ENCODE assay signal across 8 mouse cellular contexts in genomic region chr2:162682674-162683073, GRCm38 (mm10). TPM values are rescaled to one million over a fixed set of nuclear protein-coding genes. Genes with fewer than 3 reads are reported as not detected.
DNase-seq lines count a peak whose midpoint lies in the region; ATAC-seq lines count a peak whose summit lies in the region.

No protein-coding gene starts in this region.

- H3K9ac ChIP-seq in forebrain, embryonic 11.5 days (ENCODE audit: low read length): no peak overlapping the region
- no peak overlapping the region for H3K9ac ChIP-seq in forebrain, embryonic 15.5 days (replicated peaks)

- H3K27ac ChIP-seq in forebrain, embryonic 11.5 days (ENCODE audit: low read depth, low read length): no peak overlapping the region
- H3K27ac ChIP-seq in forebrain, embryonic 15.5 days (replicated peaks): no peak overlapping the region
- H3K27ac ChIP-seq in embryonic facial prominence, embryonic 10.5 days (replicated peaks): no peak overlapping the region

- peak; percentile 67 for DNase-seq in forebrain, embryonic 11.5 days (ENCODE audit: low spot score)
- DNase-seq in thymus, postnatal 0 days (ENCODE audit: low spot score): peak; percentile 6
- no peak for DNase-seq in thymus, adult 18-20 months
- DNase-seq in embryonic facial prominence, embryonic 10.5 days (ENCODE audit: low spot score): peak; percentile 54
- DNase-seq in kidney, postnatal 14 days: peak; percentile 42
- DNase-seq in lung, postnatal 10 days: peak; percentile 44
- peak; percentile 9 for DNase-seq in testis, postnatal 14 days (ENCODE audit: low spot score)

- 12% methylated on average over 6 of the region's 6 CpGs for WGBS in forebrain, embryonic 11.5 days
- 14% methylated on average over 6 of the region's 6 CpGs for WGBS in forebrain, embryonic 15.5 days
- 14% methylated on average over 6 of the region's 6 CpGs for WGBS in embryonic facial prominence, embryonic 10.5 days

- no peaks in the 10 kb centered on the region for H3K27me3 ChIP-seq in forebrain, embryonic 11.5 days (ENCODE audit: control insufficient read depth, insufficient read depth, low read length)
- no peaks in the 10 kb centered on the region for H3K27me3 ChIP-seq in forebrain, embryonic 15.5 days
- H3K27me3 ChIP-seq in embryonic facial prominence, embryonic 10.5 days (replicated peaks; ENCODE audit: low read depth, poor library complexity, severe bottlenecking): no peaks in the 10 kb centered on the region

- H3K4me1 ChIP-seq in forebrain, embryonic 11.5 days (replicated peaks; ENCODE audit: control insufficient read depth, insufficient read depth, low read length): no peaks in the 10 kb centered on the region
- H3K4me1 ChIP-seq in forebrain, embryonic 15.5 days: no peaks in the 10 kb centered on the region
- H3K4me1 ChIP-seq in embryonic facial prominence, embryonic 10.5 days: no peaks in the 10 kb centered on the region

- 0 out of 2 replicates have a peak, but pooled peaks have one; percentile 51 for ATAC-seq in forebrain, embryonic 11.5 days (replicated peaks; ENCODE audit: low FRiP score)
- ATAC-seq in forebrain, embryonic 15.5 days (replicated peaks): no peak

- no peak overlapping the region for H3K4me3 ChIP-seq in forebrain, embryonic 11.5 days (ENCODE audit: low read depth, low read length)
- no peak overlapping the region for H3K4me3 ChIP-seq in forebrain, embryonic 15.5 days
- H3K4me3 ChIP-seq in embryonic facial prominence, embryonic 10.5 days: no peak overlapping the region

- H3K9me3 ChIP-seq in forebrain, embryonic 11.5 days (ENCODE audit: control insufficient read depth, low read length): no peaks in the 10 kb centered on the region
- no peaks in the 10 kb centered on the region for H3K9me3 ChIP-seq in forebrain, embryonic 15.5 days
- no peaks in the 10 kb centered on the region for H3K9me3 ChIP-seq in embryonic facial prominence, embryonic 10.5 days

- H3K4me2 ChIP-seq in forebrain, embryonic 11.5 days (ENCODE audit: low read depth, low read length, severe bottlenecking): no peak overlapping the region
- no peak overlapping the region for H3K4me2 ChIP-seq in forebrain, embryonic 15.5 days (replicated peaks)

- no peaks in the 10 kb centered on the region for H3K36me3 ChIP-seq in forebrain, embryonic 11.5 days (ENCODE audit: control insufficient read depth, insufficient read depth, low read length)
- H3K36me3 ChIP-seq in forebrain, embryonic 15.5 days: no peaks in the 10 kb centered on the region
- no peaks in the 10 kb centered on the region for H3K36me3 ChIP-seq in embryonic facial prominence, embryonic 10.5 days (replicated peaks)

RNA-seq across cellular contexts. Expression of gene Ptprt, which starts 21.7 kb away (rescaled TPM):
- 1.2 and 1.8 TPM in 2 replicates for polyA plus RNA-seq in forebrain, embryonic 11.5 days (2014; fragmentation: Nextera tagmentation; extraction: Ambion mirVana)
- polyA plus RNA-seq in forebrain, embryonic 15.5 days (2015; fragmentation: Nextera tagmentation; extraction: Ambion mirVana): 7.2 and 8.2 TPM in 2 replicates
- polyA plus RNA-seq in thymus, postnatal 0 days (2015; fragmentation: Nextera tagmentation; extraction: Ambion mirVana): 1.5 and 1.7 TPM in 2 replicates
- polyA plus RNA-seq in embryonic facial prominence, embryonic 10.5 days (2016; fragmentation: Nextera tagmentation; extraction: Ambion mirVana): 0.33 and 0.72 TPM in 2 replicates

Comparison
In these comparisons a context has a peak if more than half of its experiments do, and no peak if none do; other contexts are left out.
1. DNase-seq: peak in forebrain, embryonic 11.5 days (single experiment), thymus, postnatal 0 days (single experiment), embryonic facial prominence, embryonic 10.5 days (single experiment), kidney, postnatal 14 days (single experiment), lung, postnatal 10 days (single experiment) and testis, postnatal 14 days (single experiment); none in thymus, adult 18-20 months (0 of 2).